Mouse (Mus musculus) bone marrow macrophage, adult 2 months (primary cell): Measurements from ENCODE around the gene Lima1.

Experiments
- CTCF ChIP-seq: IDR thresholded peaks from 2 replicates; pipeline ENCODE4 v1.5.1; 2012; ENCODE audit warnings: low read depth, mild to moderate bottlenecking, low read length, moderate library complexity
- POLR2A ChIP-seq: IDR thresholded peaks from 2 replicates; pipeline ENCODE4 v1.6.1; 2012; ENCODE audit warnings: mild to moderate bottlenecking, low read depth, low read length, borderline replicate concordance

GRCm38 (mm10) chr15:99823322-99823898 is 51.8 kb downstream of the Lima1 start:
- TF ChIP-seq CTCF (no peak), POLR2A (no peak)
